Mouse (Mus musculus) spleen, adult 12 weeks (tissue): Measurements from ENCODE around the gene Gucy2g.

Experiments used
- DNase-seq: peaks from one replicate; pipeline ENCODE4 v3.0.0; 2022; ENCODE audit warnings: low spot score

The Gucy2g gene

GRCm38 (mm10) chr19:55247991-55248520, 7.0 kb upstream of the Gucy2g start:
- no peak for DNase-seq

- no peak for DNase-seq
Measured at GRCm38 (mm10) chr19:55247563-55247962, 6.5 kb upstream of the Gucy2g start.

GRCm38 (mm10) chr19:55244791-55245231, 3.8 kb upstream of the Gucy2g start:
- DNase-seq = no peak

GRCm38 (mm10) chr19:55239766-55240426, 1.1 kb downstream of the Gucy2g start:
- DNase-seq = no peak

GRCm38 (mm10) chr19:55236564-55236963, 4.5 kb downstream of the Gucy2g start:
- no peak for DNase-seq

- DNase-seq = no peak
Measured at GRCm38 (mm10) chr19:55236026-55236425, 5.0 kb downstream of the Gucy2g start.

- DNase-seq = no peak
Measured at GRCm38 (mm10) chr19:55232136-55232535, 8.9 kb downstream of the Gucy2g start.

- DNase-seq = no peak
Measured at GRCm38 (mm10) chr19:55231081-55231480, 10.0 kb downstream of the Gucy2g start.

GRCm38 (mm10) chr19:55227135-55227534, 13.9 kb downstream of the Gucy2g start:
- no peak for DNase-seq

- DNase-seq = no peak
Measured at GRCm38 (mm10) chr19:55226621-55227020, 14.4 kb downstream of the Gucy2g start.

GRCm38 (mm10) chr19:55222268-55222667, 18.8 kb downstream of the Gucy2g start:
- no peak for DNase-seq

GRCm38 (mm10) chr19:55221208-55221607, 19.8 kb downstream of the Gucy2g start:
- no peak for DNase-seq

GRCm38 (mm10) chr19:55219359-55219758, 21.7 kb downstream of the Gucy2g start:
- DNase-seq = no peak

- DNase-seq = peak; percentile 58
Measured at GRCm38 (mm10) chr19:55218741-55219221, 22.3 kb downstream of the Gucy2g start.

- DNase-seq = peak; percentile 80
Measured at GRCm38 (mm10) chr19:55218192-55218739, 22.8 kb downstream of the Gucy2g start.

GRCm38 (mm10) chr19:55217365-55217764, 23.7 kb downstream of the Gucy2g start:
- no peak for DNase-seq

GRCm38 (mm10) chr19:55216876-55217275, 24.2 kb downstream of the Gucy2g start:
- no peak for DNase-seq

GRCm38 (mm10) chr19:55213617-55214340, 27.3 kb downstream of the Gucy2g start:
- DNase-seq = no peak

GRCm38 (mm10) chr19:55211698-55212097, 29.3 kb downstream of the Gucy2g start:
- no peak for DNase-seq

- no peak for DNase-seq
Measured at GRCm38 (mm10) chr19:55209084-55209483, 32.0 kb downstream of the Gucy2g start.

GRCm38 (mm10) chr19:55208654-55209053, 32.4 kb downstream of the Gucy2g start:
- no peak for DNase-seq

- no peak for DNase-seq
Measured at GRCm38 (mm10) chr19:55207746-55208538, 33.1 kb downstream of the Gucy2g start.
